Mouse (Mus musculus) megakaryocyte, embryonic 14.5 days (primary cell): ENCODE data around the gene Ppan.

ENCODE experiments used
- FLI1 ChIP-seq: IDR thresholded peaks from 2 replicates; pipeline ENCODE4 v1.6.1; 2012; ENCODE audit warnings: low read length, inconsistent platforms, mixed read lengths
- GATA1 ChIP-seq: IDR thresholded peaks from 3 replicates; pipeline ENCODE4 v1.6.1; 2012; ENCODE audit warnings: mixed read lengths, low read length, inconsistent platforms, borderline replicate concordance

DNA sequence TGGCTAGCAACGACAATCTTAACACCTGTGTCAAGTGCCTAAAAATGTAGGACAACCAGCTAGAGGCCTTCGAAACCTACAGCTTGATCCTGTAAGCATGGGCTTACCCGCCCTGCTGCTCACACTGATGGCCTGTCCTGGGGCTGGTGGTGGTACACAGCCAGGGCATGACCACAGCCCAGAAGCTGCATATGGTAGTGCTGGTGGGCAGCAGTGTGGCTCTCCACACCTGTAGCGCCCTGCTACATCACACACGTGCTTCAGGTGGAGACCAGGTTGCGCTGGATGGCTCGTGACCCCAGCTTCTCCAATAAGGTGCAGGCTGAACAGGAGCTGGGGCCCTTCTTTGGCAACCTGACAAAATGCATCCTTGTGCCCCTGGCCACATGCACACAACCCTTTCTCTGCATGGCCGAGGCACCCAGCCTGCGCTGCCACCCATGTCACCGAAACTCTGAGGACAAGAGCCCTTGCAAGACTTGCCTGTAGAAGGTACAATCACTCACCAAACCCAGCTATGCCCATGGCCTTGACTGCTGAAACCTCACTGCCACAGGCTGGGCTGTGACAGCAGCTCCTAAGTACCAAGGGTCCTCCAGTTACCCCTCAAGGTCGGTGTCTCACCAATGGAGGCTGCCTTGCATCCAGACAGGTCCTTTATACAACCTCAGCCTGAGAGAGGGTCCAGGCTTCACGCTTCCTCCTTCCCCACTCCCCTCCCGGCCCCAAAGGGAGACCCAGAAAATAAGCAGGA, 5.8 kb downstream of the Ppan start:
- no peak for TF ChIP-seq GATA1
- TF ChIP-seq FLI1: no peak
